Mouse (Mus musculus) c-Kit-positive CD71-positive TER-119-negative erythroid progenitor cells, embryonic 14.5 days (primary cell): ENCODE results near the gene Syt7.

Experiments
- DNase-seq: peaks from one replicate; pipeline ENCODE4 v3.0.0-alpha.2; 2013; ENCODE audit warnings: low read depth

Gene Syt7

DNA sequence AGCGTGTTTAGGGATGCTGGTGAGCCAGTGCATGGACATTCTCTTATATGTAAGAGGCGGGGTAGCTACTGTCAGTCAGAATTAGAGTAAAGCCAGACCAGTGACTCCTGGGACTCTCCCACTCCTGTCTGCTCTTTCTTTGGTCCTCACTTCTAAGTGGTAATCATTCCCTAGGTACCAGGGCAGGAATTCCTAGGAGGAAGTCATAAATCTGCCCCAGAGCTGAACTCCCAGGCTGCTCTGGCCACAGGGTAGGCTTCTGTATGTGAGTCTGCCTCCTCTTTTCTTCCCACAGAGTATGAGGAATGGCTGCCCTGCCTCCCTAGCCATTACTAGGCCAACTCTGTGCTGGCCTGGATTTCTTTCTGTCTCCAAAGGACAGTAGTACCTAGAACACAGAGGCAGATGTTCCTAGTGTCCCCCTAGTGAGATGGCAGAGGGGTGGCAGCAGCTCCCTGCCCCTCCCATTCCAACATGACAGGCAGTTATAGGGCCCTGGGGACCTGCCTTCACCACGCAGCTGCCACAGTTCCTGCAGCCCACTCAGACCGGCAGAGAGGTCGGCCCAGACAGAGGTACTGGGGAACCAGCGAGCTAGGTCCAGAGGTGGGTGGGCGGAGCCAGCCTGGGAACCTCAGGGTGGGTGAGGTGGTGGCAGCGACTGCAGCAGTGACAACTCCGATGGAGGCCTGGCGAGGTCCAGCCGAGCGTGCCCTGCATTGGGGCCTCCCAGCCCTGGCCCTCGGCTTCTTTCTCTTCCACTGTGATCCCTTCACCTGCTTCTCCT, 36.8 kb downstream of the Syt7 start:
- no peak for DNase-seq

DNA sequence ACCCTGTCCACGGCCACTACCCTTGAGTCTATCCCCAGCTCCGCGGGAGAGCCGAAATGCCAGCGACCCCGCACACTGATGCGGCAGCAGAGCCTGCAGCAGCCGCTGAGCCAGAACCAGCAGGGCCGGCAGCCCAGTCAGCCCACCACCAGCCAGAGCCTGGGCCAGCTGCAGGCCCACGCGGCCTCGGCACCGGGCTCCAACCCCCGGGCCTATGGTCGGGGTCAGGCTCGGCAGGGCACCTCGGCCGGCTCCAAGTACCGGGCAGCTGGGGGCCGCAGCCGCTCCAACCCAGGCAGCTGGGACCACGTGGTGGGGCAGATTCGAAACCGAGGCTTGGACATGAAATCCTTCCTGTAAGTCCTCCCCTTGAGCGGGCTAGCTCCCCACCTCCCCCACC, 37.4 kb downstream of the Syt7 start:
- no peak for DNase-seq

GRCm38 (mm10) chr19:10426793-10427192, 37.9 kb downstream of the Syt7 start:
- no peak for DNase-seq

- DNase-seq, result no peak
Measured at GRCm38 (mm10) chr19:10427431-10427830, 38.5 kb downstream of the Syt7 start.

DNA sequence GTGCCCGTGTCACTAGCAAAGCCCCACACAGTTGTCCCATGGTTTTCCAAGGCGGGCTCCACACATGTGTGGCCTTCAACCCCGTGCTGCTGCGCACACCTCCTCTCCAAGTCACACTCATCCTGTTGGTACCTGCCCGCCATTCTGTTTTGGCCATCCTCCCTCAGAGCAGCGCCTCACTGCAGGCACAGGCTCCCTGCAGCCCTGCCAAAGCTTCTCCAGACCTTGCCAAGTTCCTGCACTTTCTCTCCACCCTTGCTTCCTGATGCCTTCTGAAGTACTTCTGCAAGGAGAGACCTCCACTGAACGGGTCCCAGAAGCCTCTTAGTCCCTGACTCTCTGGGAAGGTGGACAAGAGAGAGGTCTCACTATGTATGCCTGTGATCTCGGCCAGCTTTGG, 40.5 kb downstream of the Syt7 start:
- DNase-seq, result no peak

DNA sequence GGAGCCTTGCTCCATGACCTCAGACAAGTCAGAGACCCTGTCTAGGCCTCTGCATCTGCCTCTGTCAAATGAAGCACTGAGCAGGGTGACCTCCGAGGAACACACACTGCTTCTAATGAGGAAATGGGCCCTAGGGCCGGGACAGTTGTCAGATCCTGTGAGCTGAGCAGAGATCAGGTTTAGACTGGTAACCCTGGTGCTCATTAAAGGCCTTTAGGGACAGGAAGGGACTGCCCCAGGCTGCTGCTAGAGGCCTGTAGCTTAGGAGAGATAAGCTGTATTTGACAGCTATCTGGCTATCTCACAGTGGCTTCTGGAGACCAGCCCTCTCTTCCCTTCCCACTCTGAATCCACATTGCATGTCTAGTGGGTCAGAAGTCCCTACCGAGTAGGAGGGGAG, 42.5 kb downstream of the Syt7 start:
- no peak for DNase-seq

GRCm38 (mm10) chr19:10431841-10432240, 43.0 kb downstream of the Syt7 start:
- no peak for DNase-seq

GRCm38 (mm10) chr19:10433225-10433624, 44.3 kb downstream of the Syt7 start:
- no peak for DNase-seq

- DNase-seq, result no peak
Measured at GRCm38 (mm10) chr19:10433879-10434540, 45.1 kb downstream of the Syt7 start.

- no peak for DNase-seq
Measured at GRCm38 (mm10) chr19:10434927-10435326, 46.0 kb downstream of the Syt7 start.

GRCm38 (mm10) chr19:10435908-10436307, 47.0 kb downstream of the Syt7 start:
- peak; percentile 55 for DNase-seq

DNA sequence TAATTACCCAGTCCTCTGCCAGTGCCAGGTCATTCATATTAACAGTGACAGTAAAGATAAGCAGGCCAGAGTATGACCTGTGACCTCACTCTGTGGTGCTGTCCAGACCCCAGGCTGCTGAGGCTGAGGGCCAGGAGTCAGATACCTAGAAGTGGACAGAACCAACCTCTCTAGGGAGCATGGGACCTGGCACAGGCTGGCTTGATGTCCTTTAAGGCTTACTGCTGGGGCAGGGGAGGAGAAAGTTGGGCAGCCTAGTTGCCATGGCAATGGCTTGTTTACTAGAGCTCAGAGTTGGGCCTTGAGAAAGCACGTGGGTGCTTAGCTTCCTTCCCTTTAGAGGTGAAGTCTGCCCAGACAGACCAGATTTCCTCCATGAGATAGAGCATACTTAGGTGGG, 47.8 kb downstream of the Syt7 start:
- no peak for DNase-seq

- no peak for DNase-seq
Measured at GRCm38 (mm10) chr19:10437521-10437920, 48.6 kb downstream of the Syt7 start.

GRCm38 (mm10) chr19:10444685-10445369, 55.9 kb downstream of the Syt7 start:
- peak; percentile 54 for DNase-seq

- DNase-seq, result no peak
Measured at GRCm38 (mm10) chr19:10448275-10448674, 59.4 kb downstream of the Syt7 start.

DNA sequence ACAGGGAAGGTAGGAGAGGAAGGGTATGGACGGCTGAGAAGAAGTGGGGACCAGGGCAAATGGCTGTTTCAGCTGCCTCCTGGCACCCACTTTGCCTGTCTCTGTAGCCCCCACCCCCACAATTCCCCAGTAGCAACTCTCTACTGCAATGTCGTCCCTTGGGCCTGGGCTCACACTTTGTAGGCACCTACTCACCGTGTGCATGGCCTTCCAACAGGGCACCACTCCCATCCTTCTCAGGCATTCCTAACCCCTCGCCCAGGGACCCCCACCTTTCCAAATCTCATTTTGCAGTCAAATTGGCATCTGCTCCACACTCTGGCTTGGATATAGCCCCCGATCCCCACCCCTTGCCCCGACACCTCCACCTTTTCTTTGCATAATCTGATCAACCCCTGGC, 60.3 kb downstream of the Syt7 start:
- DNase-seq, result no peak

DNA sequence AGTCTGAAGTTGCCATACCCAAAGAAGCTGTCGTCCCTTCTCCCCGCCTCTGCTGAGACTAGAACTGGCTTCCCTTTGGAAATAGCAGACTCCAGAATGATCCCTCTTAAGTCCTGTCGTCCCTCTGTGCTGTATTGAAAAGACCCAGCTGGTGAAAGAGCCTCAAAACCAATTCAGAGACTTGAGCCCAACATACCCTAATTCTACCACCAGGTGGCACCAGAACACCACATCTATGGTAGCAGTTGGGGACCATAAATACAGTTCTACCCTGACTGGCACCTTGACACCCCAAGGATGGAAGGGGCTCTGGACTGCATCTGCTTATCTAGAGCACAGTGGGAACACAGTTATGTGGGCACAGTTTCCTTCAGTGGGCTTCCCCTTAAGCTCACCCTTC, 60.8 kb downstream of the Syt7 start:
- DNase-seq, result peak; percentile 60

GRCm38 (mm10) chr19:10454718-10455436, 66.0 kb downstream of the Syt7 start:
- no peak for DNase-seq

GRCm38 (mm10) chr19:10455437-10455806, 66.5 kb downstream of the Syt7 start:
- no peak for DNase-seq

- DNase-seq, result no peak
Measured at GRCm38 (mm10) chr19:10456752-10457483, 68.0 kb downstream of the Syt7 start, which contains the start of gene Lrrc10b. Gene Lrrc10b, minus strand, starts transcription at chr19:10457473.

DNA sequence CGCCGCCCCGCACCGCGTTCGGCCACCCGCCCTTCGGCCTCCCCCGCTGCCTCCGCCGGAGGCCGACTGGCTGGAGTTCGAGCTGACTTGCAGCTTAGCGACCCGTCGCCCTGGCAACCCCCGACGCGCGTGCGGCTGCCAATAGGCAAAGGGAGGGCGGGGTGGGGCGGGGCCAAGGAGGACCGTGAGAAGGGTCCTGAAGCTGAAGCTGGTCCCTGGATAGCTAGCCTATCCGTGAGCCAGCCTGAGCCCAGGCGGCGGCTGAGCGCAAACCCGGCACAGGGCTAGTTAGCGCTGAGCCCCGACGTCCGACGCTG, 68.6 kb downstream of the Syt7 start:
- no peak for DNase-seq

GRCm38 (mm10) chr19:10458096-10458495, 69.2 kb downstream of the Syt7 start:
- no peak for DNase-seq
